Mouse (Mus musculus): ENCODE measurements around the gene Ccdc12. TPM values are rescaled to one million over a fixed set of nuclear protein-coding genes. Genes with fewer than 3 reads are reported as not detected.
A peak's percentile ranks its signal among the peaks of the same experiment; 100 is the strongest.

Gene Ccdc12
- polyA plus RNA-seq, 1 experiment from 2014 or later, result 122 TPM

DNA sequence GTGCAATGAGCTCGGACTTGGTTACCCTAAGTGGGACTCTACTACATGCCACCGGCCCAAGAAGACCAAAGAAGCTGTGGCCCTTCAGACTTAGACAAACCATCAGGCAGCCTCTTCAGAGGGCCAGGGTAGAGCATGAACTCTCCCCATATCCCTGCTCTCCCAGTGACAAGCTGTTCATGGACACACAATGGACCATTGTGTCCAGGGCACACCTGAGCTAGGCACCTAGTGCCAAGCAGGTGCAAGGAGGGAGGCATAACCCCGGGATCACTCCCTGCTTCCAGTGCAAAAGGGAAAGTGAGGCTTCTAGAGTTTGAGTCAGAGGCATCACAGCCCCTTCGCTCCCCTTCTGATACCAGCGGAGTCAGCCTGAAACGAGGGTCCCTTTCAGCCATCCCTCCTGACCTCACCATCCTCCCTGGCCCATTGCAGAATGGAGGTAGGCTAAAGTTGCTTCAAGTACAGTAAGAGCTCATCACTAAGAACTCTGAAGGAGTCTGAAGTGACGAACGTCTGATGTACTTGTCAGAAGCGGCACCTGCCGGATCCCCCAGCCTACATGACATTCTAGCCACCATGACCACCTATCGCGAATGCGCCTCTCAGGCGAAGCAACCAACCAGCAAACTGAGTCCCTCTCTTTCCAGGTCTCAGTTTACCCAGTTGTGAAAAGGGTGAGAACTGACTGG lies 3.2 kb upstream of the Ccdc12 start:
- no peak for TF ChIP-seq CTCF (IDR thresholded peaks at IDR 0.05; ENCODE audit: low read depth)
- Histone ChIP-seq H3K9me3 (ENCODE audit: control insufficient read depth) (no peaks in the 10 kb centered on the region), H3K27ac (ENCODE audit: low read depth, low read length) (0 out of 2 replicates have a peak overlapping the region, but pooled peaks have one; percentile 72), H3K4me2 (replicated peaks; ENCODE audit: low read depth) (peak overlapping the region; percentile 98), H3K9ac (ENCODE audit: low read depth, low read length) (peak overlapping the region; percentile 62), H3K4me3 (ENCODE audit: low read depth, low read length) (peak overlapping the region; percentile 69), H3K36me3 (ENCODE audit: control insufficient read depth, insufficient read depth) (no peaks in the 10 kb centered on the region), H3K4me1 (replicated peaks; ENCODE audit: control insufficient read depth, insufficient read depth, low read length) (no peaks in the 10 kb centered on the region), H3K27me3 (replicated peaks; ENCODE audit: control insufficient read depth, insufficient read depth, low read length) (no peaks in the 10 kb centered on the region; the same call in 1 of the 2 replicates)
- 9% methylated on average over 14 of the region's 14 CpGs for WGBS
- ATAC-seq, result no peak

DNA sequence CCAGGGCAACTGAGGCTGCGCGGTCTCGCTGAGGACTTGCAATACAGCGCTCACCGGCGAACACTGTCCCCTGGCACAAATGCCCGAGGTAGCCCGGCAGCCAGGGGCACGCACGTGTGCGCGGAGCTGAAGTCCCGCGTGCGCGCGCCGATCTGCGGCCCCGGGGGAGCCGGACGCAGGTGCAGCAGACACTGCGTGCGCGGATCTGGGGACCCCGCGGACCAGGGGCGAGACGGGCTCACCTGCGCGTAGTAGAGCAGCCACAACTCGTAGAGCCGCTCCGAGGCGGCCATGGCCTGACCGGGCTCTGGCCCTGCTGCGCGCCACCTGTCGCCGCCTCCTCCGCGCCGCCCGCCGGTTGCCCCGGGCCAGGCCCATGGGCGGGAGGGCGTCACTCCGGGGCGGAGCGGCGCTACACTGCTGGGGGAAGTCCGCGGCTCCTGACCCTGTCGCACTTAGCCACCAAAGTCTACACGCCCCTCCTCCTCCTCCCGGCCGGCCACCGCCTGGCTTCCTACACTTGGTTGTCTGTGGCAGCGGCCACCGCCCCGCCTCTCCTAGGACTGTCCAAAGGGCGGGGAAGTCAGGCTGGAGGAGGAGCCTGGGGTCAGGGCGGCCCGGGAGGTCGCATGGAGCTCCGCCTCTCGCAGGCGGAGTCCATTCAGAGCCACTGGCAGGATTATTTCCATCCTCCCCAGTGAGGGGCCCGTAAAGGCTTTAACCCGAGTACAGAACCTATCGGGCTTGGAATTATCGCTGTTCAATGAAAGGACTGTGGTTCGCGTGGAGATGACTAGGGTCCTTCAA lies 2.4 kb upstream of the Ccdc12 start, which contains the start of gene Nbeal2:
Gene Nbeal2 (minus strand): TSS at position 507 of the 807 bp plus-strand sequence.
- ATAC-seq, result peak; percentile 82
- WGBS, result under 1% methylated on average over 63 of the region's 75 CpGs
- TF ChIP-seq CTCF (IDR thresholded peaks at IDR 0.05; ENCODE audit: low read depth), result peak; percentile 47

DNA sequence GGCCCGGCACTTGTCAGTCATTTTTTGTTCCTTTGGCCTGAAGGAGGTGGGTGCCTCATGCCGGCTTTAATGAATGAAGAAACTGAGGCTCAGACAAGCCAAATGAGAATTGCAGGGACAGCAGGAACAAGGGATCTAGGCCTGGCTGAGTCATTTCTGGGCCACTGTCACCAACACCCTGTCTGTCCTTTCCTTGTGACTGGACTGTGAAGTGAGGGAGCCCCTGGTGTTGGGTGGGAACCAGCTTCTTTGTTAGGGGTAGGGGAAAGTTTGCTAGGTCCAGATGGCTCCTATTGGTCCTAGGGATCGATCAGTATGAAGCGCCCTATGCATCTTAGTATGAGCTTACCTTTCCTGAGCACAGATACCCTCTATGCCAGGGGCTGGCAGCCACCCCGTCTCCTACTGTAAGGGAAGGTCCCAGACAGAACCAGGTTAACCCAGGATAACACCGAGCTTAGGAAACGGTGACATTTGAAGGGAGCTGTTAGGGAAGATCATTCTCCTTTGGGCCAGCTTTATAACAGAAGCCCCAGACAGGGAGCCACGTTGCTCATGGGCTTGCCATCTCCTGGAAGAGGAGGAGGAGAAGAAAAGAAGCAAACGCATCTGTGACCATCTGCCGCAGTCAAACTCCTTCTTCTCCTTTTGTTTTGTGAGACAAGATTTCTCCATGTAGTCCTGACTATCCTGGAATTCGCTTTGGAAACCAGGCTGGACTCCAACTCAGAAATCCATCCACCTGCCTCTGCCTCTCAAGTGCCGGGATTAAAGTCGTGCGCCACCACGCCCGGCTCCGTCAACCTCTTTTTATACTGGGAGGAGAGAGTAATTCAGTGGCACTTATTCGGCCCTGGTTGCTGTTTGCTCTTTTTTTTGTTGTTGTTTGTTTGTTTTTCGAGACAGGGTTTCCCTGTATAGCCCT lies 1.3 kb upstream of the Ccdc12 start:
- H3K4me3 ChIP-seq (ENCODE audit: low read depth, low read length), result no peak overlapping the region
- H3K9me3 ChIP-seq (ENCODE audit: control insufficient read depth), result no peaks in the 10 kb centered on the region
- no peaks in the 10 kb centered on the region; the same call in 1 of the 2 replicates for H3K36me3 ChIP-seq (ENCODE audit: control insufficient read depth, insufficient read depth)
- 0 out of 2 replicates have a peak overlapping the region, but pooled peaks have one; percentile 72 for H3K27ac ChIP-seq (ENCODE audit: low read depth, low read length)
- H3K27me3 ChIP-seq (replicated peaks; ENCODE audit: control insufficient read depth, insufficient read depth, low read length), result no peaks in the 10 kb centered on the region; the same call in 1 of the 2 replicates
- no peak for TF ChIP-seq CTCF (IDR thresholded peaks at IDR 0.05; ENCODE audit: low read depth)
- peak overlapping the region; percentile 98 for H3K4me2 ChIP-seq (replicated peaks; ENCODE audit: low read depth)
- H3K4me1 ChIP-seq (replicated peaks; ENCODE audit: control insufficient read depth, insufficient read depth, low read length), result peaks cover 7% of the 10 kb centered on the region; the same call in 1 of the 2 replicates
- H3K9ac ChIP-seq (ENCODE audit: low read depth, low read length), result no peak overlapping the region
- WGBS, result 81% methylated on average over 19 of the region's 19 CpGs
- no peak for ATAC-seq

More for the DNA sequence above, 2.4 kb upstream of the Ccdc12 start, which contains the start of gene Nbeal2:
- Histone ChIP-seq H3K9ac (ENCODE audit: low read depth, low read length) (peak within 1 kb of the TSS; percentile 62), H3K36me3 (ENCODE audit: control insufficient read depth, insufficient read depth) (no peaks in the 10 kb centered on the region), H3K4me1 (replicated peaks; ENCODE audit: control insufficient read depth, insufficient read depth, low read length) (0 out of 2 replicates have a peak, but pooled peaks cover 2% of the 10 kb centered on the region), H3K4me2 (replicated peaks; ENCODE audit: low read depth) (peak within 1 kb of the TSS; percentile 98), H3K4me3 (ENCODE audit: low read depth, low read length) (peak within 1 kb of the TSS; percentile 69), H3K9me3 (ENCODE audit: control insufficient read depth) (no peaks in the 10 kb centered on the region), H3K27ac (ENCODE audit: low read depth, low read length) (peak within 1 kb of the TSS; percentile 72), H3K27me3 (replicated peaks; ENCODE audit: control insufficient read depth, insufficient read depth, low read length) (no peaks in the 10 kb centered on the region; the same call in 1 of the 2 replicates)

DNA sequence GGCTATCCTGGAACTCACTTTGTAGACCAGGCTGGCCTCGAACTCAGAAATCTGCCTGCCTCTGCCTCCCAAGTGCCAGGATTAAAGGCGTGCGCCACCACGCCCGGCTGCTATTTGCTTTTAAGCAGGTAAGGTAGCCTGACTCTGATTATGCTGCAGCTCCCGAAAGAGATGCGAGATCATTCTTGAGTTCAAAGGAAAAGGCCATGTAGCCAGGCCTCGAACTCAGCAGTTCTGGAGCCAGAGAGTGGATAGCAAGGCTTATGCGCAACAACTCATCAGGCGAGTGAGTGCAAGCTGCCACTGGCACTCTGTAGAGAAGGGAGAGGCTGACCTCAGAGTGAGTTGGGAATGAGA lies 674 bp upstream of the Ccdc12 start:
- no peak overlapping the region; the same call in 1 of the 2 replicates for H3K4me3 ChIP-seq (ENCODE audit: low read depth, low read length)
- H3K9me3 ChIP-seq (ENCODE audit: control insufficient read depth), result no peaks in the 10 kb centered on the region
- WGBS, result 68% methylated on average over 10 of the region's 10 CpGs
- ATAC-seq, result no peak
- no peak overlapping the region for H3K9ac ChIP-seq (ENCODE audit: low read depth, low read length)
- peaks cover 7% of the 10 kb centered on the region; the same call in 1 of the 2 replicates for H3K4me1 ChIP-seq (replicated peaks; ENCODE audit: control insufficient read depth, insufficient read depth, low read length)
- H3K27me3 ChIP-seq (replicated peaks; ENCODE audit: control insufficient read depth, insufficient read depth, low read length), result no peaks in the 10 kb centered on the region; the same call in 1 of the 2 replicates
- no peak for TF ChIP-seq CTCF (IDR thresholded peaks at IDR 0.05; ENCODE audit: low read depth)
- peak overlapping the region; percentile 55 for H3K27ac ChIP-seq (ENCODE audit: low read depth, low read length)
- peak overlapping the region; percentile 67 for H3K4me2 ChIP-seq (replicated peaks; ENCODE audit: low read depth)
- H3K36me3 ChIP-seq (ENCODE audit: control insufficient read depth, insufficient read depth), result no peaks in the 10 kb centered on the region; the same call in 1 of the 2 replicates

DNA sequence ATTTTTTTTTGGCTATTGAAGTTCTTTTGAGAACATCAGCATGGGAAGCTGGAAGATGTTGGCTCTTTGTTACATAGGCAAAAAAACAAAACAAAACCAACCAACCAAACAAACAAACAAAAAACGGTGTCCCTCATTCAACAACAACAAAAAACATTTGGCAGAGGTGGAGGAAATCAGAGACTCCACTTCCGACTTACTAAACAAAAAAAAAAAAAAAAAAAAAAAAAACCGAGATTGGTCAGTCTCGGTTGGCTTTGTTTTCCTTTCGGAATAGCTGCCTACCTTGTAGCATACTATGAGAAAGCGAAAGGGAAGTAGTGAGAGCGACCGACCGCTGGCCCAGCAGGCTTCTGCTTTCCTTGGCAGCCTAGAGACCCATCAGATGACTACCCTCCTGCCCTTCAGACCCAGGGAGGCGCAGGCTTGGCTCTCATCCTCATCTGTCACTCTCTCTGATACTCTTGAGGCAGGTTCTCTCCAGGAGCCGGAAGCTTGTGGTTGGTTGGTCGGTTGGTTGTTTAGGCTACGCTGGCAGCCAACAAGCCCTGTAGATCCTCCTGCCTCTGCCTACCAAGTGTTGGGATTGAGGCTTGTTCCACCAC lies 1.3 kb downstream of the Ccdc12 start:
- TF ChIP-seq CTCF (IDR thresholded peaks at IDR 0.05; ENCODE audit: low read depth), result no peak
- H3K4me1 ChIP-seq (replicated peaks; ENCODE audit: control insufficient read depth, insufficient read depth, low read length), result peaks cover 7% of the 10 kb centered on the region; the same call in 1 of the 2 replicates
- no peaks in the 10 kb centered on the region for H3K9me3 ChIP-seq (ENCODE audit: control insufficient read depth)
- peak overlapping the region; percentile 62 for H3K4me3 ChIP-seq (ENCODE audit: low read depth, low read length)
- peak overlapping the region; percentile 67 for H3K4me2 ChIP-seq (replicated peaks; ENCODE audit: low read depth)
- H3K9ac ChIP-seq (ENCODE audit: low read depth, low read length), result no peak overlapping the region
- peak overlapping the region; percentile 46; the same call in 1 of the 2 replicates for H3K27ac ChIP-seq (ENCODE audit: low read depth, low read length)
- H3K27me3 ChIP-seq (replicated peaks; ENCODE audit: control insufficient read depth, insufficient read depth, low read length), result no peaks in the 10 kb centered on the region; the same call in 1 of the 2 replicates
- no peak for ATAC-seq
- WGBS, result 53% methylated on average over 13 of the region's 13 CpGs
- no peaks in the 10 kb centered on the region; the same call in 1 of the 2 replicates for H3K36me3 ChIP-seq (ENCODE audit: control insufficient read depth, insufficient read depth)
